Mouse (Mus musculus) lung, adult 2 months (tissue): Measurements from ENCODE around the gene Clec16a. TPM values are rescaled to one million over a fixed set of nuclear protein-coding genes. Genes with fewer than 3 reads are reported as not detected.

Experiments used
- DNase-seq: peaks from one replicate; pipeline ENCODE4 v3.0.0; 2022
- H3K4me1 ChIP-seq: fragments of 200-500 bp; 2 replicates; pipeline ENCODE4 v1.6.1; 2011; ENCODE audit warnings: low read length; ENCODE audit not compliant: control insufficient read depth, insufficient read depth
- H3K4me3 ChIP-seq: fragments of 200-500 bp; replicated peaks from 2 replicates; pipeline ENCODE3; 2011; ENCODE audit warnings: low read depth, mild to moderate bottlenecking, control low read depth, low read length; ENCODE audit errors: extremely low read depth
- CTCF ChIP-seq: fragments of 200-500 bp; IDR thresholded peaks from 2 replicates; pipeline ENCODE4 v1.5.1; 2011; ENCODE audit warnings: mild to moderate bottlenecking, low read length, control low read depth; ENCODE audit not compliant: insufficient read depth
- POLR2A ChIP-seq: fragments of 200-500 bp; IDR thresholded peaks from 2 replicates; pipeline ENCODE4 v1.6.1; 2011; ENCODE audit warnings: low read depth, mild to moderate bottlenecking, control low read depth, low read length, borderline replicate concordance; ENCODE audit errors: extremely low read depth
- WGBS: fragments of 180-500 bp; shearing (Covaris S2); methylation state at CpG from one replicate; pipeline ENCODE4 v1.1.7; 2018; 5-methylcytosine and 5-hydroxymethylcytosine counted together
- polyA plus RNA-seq: library from polyadenylated mRNA; depleted of rRNA; stranded (reverse); fragments of >200 nt; gene quantifications from 2 replicates; pipeline ENCODE4 v1.2.3, GENCODE M21; 2012

The Clec16a gene
- polyA plus RNA-seq, 1 experiment, result 18.3 TPM

DNA sequence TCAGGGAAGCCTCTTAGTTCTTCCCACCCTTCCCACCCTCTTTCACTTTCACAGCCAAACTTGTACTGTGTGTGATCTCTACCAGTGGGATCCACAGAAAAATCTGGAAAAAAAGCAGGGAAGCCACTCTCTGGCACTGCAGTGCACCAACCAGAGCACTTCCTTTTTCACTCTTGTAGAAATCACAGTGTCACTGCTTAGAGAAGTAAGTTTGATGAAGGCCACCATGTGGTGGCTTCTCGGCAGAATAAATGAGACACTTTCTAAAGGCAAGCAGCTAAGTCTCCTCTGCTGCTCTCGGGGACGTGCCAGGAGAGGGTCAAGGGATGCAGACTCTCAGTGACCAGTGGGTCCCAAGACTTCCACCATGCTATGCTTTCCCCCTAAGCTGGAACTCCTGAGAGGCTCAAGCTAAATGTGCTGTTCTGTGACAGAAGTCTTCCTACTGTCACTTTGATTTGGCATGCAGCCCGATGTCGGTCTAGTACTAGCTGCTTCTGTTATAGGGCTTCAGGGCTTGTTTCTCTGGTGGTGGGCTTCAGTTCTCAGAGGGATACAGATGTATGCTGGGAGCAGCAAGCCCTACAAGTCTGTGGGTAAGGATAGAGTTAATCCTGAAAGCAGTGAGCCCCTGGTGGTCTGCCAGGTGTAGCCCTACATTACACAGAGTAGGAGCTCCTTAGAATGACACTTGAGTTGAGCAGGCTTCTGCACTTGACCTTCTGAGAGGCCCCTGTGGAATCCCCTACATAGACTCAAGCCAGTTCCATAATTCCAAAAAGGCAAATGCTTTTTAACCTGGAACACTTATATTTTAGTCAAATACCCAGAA lies 178.9 kb downstream of the Clec16a start:
- H3K4me3 ChIP-seq, result no peak overlapping the region
- no peak for DNase-seq
- TF ChIP-seq POLR2A (no peak), CTCF (no peak)
- WGBS, result 61% methylated on average over 5 of the region's 5 CpGs
- no peaks in the 10 kb centered on the region for H3K4me1 ChIP-seq

DNA sequence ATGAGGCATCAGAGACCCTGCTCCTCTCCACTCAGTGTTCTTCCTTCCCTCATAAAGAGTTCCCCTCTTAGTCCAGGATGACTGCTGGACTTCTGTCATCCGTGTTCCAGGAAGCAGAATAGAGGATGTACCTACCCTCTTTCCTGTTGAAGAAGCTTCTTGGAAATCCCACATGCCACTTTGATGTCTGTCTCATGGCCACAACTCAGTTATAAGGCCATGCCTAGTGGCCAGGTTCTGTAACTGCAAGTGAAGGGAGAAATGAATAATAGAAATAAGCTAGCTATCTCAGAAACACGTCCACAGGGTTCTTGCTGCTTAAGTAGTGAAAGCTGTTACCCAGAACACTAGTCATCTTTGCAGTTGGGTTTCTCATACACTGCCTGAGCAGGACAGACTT lies 180.0 kb downstream of the Clec16a start:
- no peak overlapping the region for H3K4me3 ChIP-seq
- WGBS, result 64% methylated on average over 2 of the region's 2 CpGs
- TF ChIP-seq CTCF, result no peak
- TF ChIP-seq POLR2A, result no peak
- no peaks in the 10 kb centered on the region for H3K4me1 ChIP-seq
- no peak for DNase-seq

DNA sequence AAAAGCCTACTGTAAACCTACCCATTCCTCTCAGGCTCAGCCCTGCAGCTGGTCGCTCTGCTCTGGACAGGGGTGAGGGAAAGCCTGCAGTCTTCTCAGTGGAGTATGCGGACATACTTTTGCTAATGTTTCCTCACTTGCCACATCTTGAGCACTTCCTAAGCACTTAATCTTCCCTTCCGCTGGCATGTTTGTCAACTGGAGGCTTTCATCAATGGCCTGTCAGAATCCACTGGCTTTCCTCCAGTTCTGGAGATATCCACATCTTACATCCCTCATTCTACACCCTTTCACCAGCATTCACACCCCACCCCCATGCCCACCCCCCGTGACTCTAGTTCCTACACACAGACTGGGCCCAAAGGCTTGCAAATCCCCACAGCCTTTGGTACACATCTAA lies 182.5 kb downstream of the Clec16a start:
- WGBS, result 52% methylated on average over 4 of the region's 4 CpGs
- no peak for TF ChIP-seq POLR2A
- no peak for TF ChIP-seq CTCF

DNA sequence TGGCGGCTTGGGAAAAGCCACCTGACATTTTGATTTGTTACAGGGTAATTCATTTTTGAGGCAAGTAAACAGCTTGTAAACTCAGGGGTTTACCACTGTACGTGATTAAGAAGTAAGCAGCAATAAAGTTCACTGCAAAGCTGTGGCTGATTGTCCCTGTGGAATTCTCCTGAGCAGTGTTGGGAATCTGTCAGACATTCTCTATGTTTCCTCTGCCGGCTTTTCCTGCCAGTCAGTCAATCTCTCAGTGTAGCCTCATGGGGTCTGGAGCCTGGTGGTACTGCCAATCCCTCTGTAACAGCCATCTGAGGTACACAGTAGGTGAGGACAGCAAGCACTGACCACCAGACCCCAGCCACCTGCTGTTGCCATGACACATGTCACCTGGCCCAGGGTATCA lies 183.7 kb downstream of the Clec16a start:
- Histone ChIP-seq H3K4me1 (0 out of 2 replicates have a peak, but pooled peaks cover 3% of the 10 kb centered on the region), H3K4me3 (no peak overlapping the region)
- no peak for TF ChIP-seq CTCF
- no peak for TF ChIP-seq POLR2A
- no peak for DNase-seq
- WGBS, result 71% methylated on average over 3 of the region's 3 CpGs

More for the DNA sequence above, 182.5 kb downstream of the Clec16a start:
- Histone ChIP-seq H3K4me3 (no peak overlapping the region), H3K4me1 (0 out of 2 replicates have a peak, but pooled peaks cover 3% of the 10 kb centered on the region)
- DNase-seq, result no peak

DNA sequence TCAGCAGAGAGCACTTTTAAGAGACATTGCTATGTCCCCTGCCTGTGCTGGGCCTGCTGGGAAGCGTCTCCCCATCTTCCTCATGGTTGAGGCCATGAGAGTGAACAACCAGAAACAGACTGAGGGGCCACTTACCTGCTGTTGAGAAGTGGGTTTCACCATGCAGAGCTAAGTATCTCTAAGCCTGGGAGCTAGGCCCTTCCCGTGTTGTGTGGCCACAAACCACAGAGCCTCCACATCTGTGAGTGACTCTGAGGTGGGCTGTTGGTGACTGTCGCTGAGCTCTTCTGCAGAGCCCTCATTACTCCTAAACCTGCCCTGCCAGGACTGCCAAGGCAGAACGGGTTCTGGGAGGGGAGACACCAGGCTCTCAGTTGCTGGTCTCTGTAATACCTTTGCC lies 185.8 kb downstream of the Clec16a start:
- TF ChIP-seq CTCF (no peak), POLR2A (no peak)
- no peak for DNase-seq
- H3K4me1 ChIP-seq, result 0 out of 2 replicates have a peak, but pooled peaks cover 3% of the 10 kb centered on the region
- WGBS, result 84% methylated on average over 4 of the region's 4 CpGs
- no peak overlapping the region for H3K4me3 ChIP-seq

DNA sequence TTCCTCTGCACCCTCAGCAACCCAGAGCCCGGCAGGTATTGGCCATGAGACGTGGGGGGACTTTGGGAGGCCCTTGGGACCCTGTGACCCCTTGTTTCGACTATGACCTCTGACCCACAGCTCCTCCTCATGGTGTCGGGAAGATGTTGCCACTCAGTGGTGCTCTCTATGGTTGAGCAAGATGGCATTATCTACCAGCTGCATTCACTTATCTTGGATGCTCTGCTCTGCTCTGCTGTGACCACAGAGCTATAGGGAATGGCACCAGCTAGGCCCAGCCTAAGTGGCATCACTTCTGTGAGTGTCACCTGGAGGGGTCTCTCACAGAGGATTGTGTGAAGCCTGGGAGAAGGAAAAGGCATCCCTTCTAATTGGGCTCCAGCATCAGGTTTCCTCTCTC lies 186.6 kb downstream of the Clec16a start:
- Histone ChIP-seq H3K4me3 (no peak overlapping the region), H3K4me1 (0 out of 2 replicates have a peak, but pooled peaks cover 3% of the 10 kb centered on the region)
- no peak for DNase-seq
- WGBS, result 85% methylated on average over 4 of the region's 4 CpGs
- TF ChIP-seq POLR2A (no peak), CTCF (no peak)

DNA sequence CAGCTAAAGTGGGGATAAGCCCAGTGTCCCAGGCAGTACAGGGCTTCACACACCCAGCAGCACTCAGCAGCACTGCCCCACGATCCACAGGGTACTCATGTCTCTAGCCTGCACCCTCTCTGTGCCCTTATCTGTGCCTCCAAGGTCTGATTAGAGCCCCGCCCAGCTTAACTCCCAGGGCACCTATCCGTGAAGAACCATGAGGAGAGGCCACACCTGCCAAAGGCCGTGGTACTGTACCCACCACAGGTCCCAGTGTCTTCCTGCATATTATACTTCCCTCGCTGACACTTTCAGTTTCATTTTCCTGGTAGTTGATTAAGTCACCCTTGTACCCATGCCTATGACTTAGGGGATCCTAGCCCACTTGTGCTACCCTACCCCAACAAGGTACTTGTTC lies 187.3 kb downstream of the Clec16a start:
- no peak overlapping the region for H3K4me3 ChIP-seq
- no peak for TF ChIP-seq CTCF
- TF ChIP-seq POLR2A, result no peak
- 0 out of 2 replicates have a peak, but pooled peaks cover 3% of the 10 kb centered on the region for H3K4me1 ChIP-seq
- DNase-seq, result no peak
- 60% methylated on average over 5 of the region's 5 CpGs for WGBS

DNA sequence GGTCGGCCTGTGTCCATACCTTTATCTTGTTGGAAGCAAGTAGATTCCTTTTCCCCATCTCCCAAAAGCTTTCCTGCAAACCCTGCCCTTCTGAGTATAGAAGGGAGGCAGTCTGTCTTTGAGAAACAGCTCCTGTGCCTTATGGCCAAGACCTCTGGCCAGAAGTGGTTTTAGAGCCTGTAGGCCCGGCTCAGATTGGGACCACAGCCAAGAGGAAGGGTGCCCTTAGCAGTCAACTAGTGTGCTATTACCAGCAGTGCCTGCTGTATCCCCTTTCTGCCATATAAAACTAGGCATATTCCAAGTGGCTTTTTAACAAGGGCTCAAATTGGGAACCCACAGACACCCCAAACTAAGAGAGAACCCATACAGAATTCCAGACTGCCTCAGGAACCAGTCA lies 190.6 kb downstream of the Clec16a start:
- DNase-seq, result no peak
- peaks cover 30% of the 10 kb centered on the region for H3K4me1 ChIP-seq
- TF ChIP-seq POLR2A (no peak), CTCF (no peak)
- no peak overlapping the region for H3K4me3 ChIP-seq
- WGBS, result 47% methylated on average over 2 of the region's 2 CpGs

DNA sequence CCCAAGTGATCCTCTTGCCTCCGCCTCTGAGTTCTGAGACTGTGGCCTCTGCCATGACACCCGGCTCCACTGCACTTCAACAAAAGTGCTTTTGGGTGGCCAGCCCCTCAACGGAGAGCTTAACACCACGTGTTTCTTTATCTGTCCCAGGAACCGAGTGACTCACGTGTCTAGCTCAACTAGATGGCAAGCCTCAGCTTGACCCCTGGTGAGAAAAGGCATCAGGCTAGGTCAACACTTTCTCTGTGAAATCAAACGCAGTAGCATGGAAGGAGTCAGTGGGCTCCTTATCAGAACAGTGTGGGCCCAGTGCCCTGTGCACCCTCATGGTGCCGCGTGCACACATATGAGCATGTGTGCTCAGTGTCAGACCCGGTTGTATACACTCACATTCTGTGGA lies 191.2 kb downstream of the Clec16a start:
- 70% methylated on average over 10 of the region's 10 CpGs for WGBS
- no peak for TF ChIP-seq CTCF
- TF ChIP-seq POLR2A, result no peak
- Histone ChIP-seq H3K4me3 (no peak overlapping the region), H3K4me1 (peaks cover 33% of the 10 kb centered on the region)
- no peak for DNase-seq

DNA sequence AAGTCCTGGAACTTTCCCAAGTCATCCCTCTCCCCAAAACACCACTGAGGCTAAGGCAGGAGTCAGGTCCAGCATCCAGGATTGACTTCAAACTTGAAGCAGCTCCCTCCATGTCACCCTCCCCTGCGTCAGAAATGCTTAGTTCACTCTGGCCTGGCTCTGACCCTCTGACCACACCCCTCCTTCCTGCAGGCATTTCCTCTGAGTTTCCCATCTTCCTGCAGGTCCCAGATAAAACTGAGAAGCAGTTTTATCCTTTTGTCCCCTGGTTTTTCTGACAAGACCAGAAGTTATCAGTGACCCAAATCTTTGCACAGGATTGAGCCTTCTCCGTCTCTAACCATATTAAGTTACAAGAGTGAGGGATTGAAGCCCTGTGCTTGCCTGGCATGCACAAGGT lies 192.4 kb downstream of the Clec16a start:
- TF ChIP-seq POLR2A, result no peak
- no peak for TF ChIP-seq CTCF
- peaks cover 32% of the 10 kb centered on the region for H3K4me1 ChIP-seq
- no peak overlapping the region for H3K4me3 ChIP-seq
- WGBS, result 31% methylated on average over 2 of the region's 2 CpGs
- DNase-seq, result no peak
